Mouse (Mus musculus): ENCODE measurements around the gene Crim1. TPM values are rescaled to one million over a fixed set of nuclear protein-coding genes. Genes with fewer than 3 reads are reported as not detected.

Crim1 gene
- polyA plus RNA-seq, 1 experiment from 2014 or later = 5.8 TPM

DNA sequence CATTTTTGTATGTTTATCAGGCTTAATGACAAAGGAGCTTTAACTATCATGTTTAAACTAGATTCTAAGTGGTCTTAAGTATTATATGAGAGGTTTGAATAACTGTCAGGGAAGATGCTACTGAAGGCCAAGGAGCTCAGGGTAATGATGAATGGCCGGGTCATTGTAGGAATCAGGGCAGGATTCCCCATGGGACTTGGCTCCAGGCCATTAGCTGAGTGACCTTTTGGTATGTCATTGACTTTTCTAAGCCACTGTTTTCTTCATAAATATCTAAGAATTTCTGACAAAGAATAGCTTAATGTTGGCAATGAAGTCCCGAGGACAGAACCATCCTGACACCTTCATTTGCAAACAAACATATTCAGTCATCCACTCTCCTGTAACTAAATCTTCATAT, 66.2 kb downstream of the Crim1 start:
- no peak overlapping the region for H3K4me2 ChIP-seq (replicated peaks; ENCODE audit: low read depth, low read length)
- no peak overlapping the region for H3K27ac ChIP-seq (ENCODE audit: low read depth, low read length)
- H3K9ac ChIP-seq (ENCODE audit: low read depth, low read length) = no peak overlapping the region
- H3K36me3 ChIP-seq (ENCODE audit: control insufficient read depth, insufficient read depth, low read length) = no peaks in the 10 kb centered on the region
- H3K4me3 ChIP-seq (ENCODE audit: low read depth, low read length) = no peak overlapping the region
- no peaks in the 10 kb centered on the region for H3K9me3 ChIP-seq (ENCODE audit: control insufficient read depth, low read length)
- DNase-seq (ENCODE audit: low spot score) (peak; percentile 28), ATAC-seq (ENCODE audit: low FRiP score) (no peak)
- WGBS = 63% methylated on average over 2 of the region's 2 CpGs
- H3K4me1 ChIP-seq (replicated peaks; ENCODE audit: control insufficient read depth, insufficient read depth, low read length) = no peaks in the 10 kb centered on the region
- H3K27me3 ChIP-seq (ENCODE audit: control insufficient read depth, insufficient read depth, low read length) = no peaks in the 10 kb centered on the region

DNA sequence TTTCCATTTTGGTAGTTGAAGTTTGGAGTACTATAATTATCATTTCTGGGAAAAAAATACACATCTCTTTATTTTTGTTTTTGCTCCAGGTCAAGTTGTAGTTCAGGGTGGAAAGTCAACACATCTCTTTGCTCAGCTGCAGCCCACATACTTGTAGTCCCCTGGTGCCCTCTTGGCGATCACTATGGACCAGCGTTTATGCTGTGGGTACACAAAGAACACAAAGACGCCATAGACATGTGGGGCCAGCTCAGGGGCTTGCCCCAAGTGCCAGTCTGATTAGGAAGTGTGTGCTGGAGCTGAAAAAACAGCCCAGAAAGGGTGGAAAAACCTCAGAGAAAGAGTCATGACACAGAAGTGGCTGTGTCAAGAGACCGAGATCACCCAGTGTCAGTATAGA, 68.5 kb downstream of the Crim1 start:
- no peaks in the 10 kb centered on the region for H3K9me3 ChIP-seq (ENCODE audit: control insufficient read depth, low read length)
- H3K36me3 ChIP-seq (ENCODE audit: control insufficient read depth, insufficient read depth, low read length) = no peaks in the 10 kb centered on the region
- no peak overlapping the region for H3K27ac ChIP-seq (ENCODE audit: low read depth, low read length)
- no peak for DNase-seq (ENCODE audit: low spot score)
- H3K27me3 ChIP-seq (ENCODE audit: control insufficient read depth, insufficient read depth, low read length) = no peaks in the 10 kb centered on the region
- 72% methylated on average over 4 of the region's 4 CpGs for WGBS
- no peak overlapping the region for H3K4me3 ChIP-seq (ENCODE audit: low read depth, low read length)
- no peak overlapping the region for H3K9ac ChIP-seq (ENCODE audit: low read depth, low read length)
- H3K4me1 ChIP-seq (replicated peaks; ENCODE audit: control insufficient read depth, insufficient read depth, low read length) = no peaks in the 10 kb centered on the region
- no peak for ATAC-seq (ENCODE audit: low FRiP score)
- H3K4me2 ChIP-seq (replicated peaks; ENCODE audit: low read depth, low read length) = no peak overlapping the region

DNA sequence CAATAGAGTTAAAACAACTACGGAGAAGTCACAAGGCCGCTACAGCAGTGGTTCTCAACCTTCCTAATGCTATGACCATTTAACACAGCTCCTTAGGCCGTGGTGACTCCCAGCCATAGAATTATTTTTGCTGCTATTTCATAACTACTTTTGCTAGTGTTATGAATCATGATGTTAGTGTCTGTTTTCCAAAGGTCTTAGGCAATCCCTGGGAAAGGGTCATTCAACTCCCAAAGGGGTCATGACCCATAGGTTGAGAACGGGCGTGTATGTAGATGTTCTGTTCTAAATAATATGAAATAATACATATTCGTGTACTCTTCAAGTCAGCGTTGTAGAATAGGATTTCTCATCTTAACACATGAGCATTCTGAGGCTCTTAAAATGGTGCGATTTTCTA, 69.3 kb downstream of the Crim1 start:
- Histone ChIP-seq H3K9me3 (ENCODE audit: control insufficient read depth, low read length) (no peaks in the 10 kb centered on the region), H3K4me2 (replicated peaks; ENCODE audit: low read depth, low read length) (no peak overlapping the region), H3K4me1 (replicated peaks; ENCODE audit: control insufficient read depth, insufficient read depth, low read length) (no peaks in the 10 kb centered on the region; the same call in 1 of the 2 replicates), H3K4me3 (ENCODE audit: low read depth, low read length) (no peak overlapping the region), H3K9ac (ENCODE audit: low read depth, low read length) (no peak overlapping the region), H3K36me3 (ENCODE audit: control insufficient read depth, insufficient read depth, low read length) (no peaks in the 10 kb centered on the region), H3K27ac (ENCODE audit: low read depth, low read length) (no peak overlapping the region), H3K27me3 (ENCODE audit: control insufficient read depth, insufficient read depth, low read length) (no peaks in the 10 kb centered on the region)
- ATAC-seq (ENCODE audit: low FRiP score) (no peak), DNase-seq (ENCODE audit: low spot score) (no peak)
- WGBS = 95% methylated on average over 8 of the region's 8 CpGs

DNA sequence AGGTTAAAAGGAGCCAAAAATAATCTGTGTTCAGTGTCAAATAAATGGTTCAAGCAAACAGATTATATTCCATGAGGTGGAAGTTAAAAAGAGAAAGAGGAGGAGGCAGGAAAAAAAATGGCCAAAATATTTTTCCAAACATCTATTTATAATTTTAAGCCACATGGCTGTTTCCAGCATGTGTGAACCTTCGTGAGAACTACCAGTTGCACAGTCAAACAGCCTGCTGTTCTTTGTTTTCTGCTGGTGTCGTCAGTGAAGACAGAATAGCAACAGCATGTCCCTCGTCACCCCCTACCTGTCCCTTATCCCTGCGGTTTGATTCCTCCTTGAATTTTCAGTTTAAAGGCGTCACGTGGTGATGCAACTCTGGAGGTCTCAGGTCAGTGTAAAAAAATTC, 70.0 kb downstream of the Crim1 start:
- 84% methylated on average over 6 of the region's 6 CpGs for WGBS
- Histone ChIP-seq H3K27me3 (ENCODE audit: control insufficient read depth, insufficient read depth, low read length) (no peaks in the 10 kb centered on the region), H3K27ac (ENCODE audit: low read depth, low read length) (no peak overlapping the region), H3K4me2 (replicated peaks; ENCODE audit: low read depth, low read length) (no peak overlapping the region), H3K9me3 (ENCODE audit: control insufficient read depth, low read length) (no peaks in the 10 kb centered on the region), H3K4me1 (replicated peaks; ENCODE audit: control insufficient read depth, insufficient read depth, low read length) (no peaks in the 10 kb centered on the region; the same call in 1 of the 2 replicates), H3K9ac (ENCODE audit: low read depth, low read length) (no peak overlapping the region), H3K4me3 (ENCODE audit: low read depth, low read length) (no peak overlapping the region), H3K36me3 (ENCODE audit: control insufficient read depth, insufficient read depth, low read length) (no peaks in the 10 kb centered on the region)
- DNase-seq (ENCODE audit: low spot score) (no peak), ATAC-seq (ENCODE audit: low FRiP score) (no peak)

DNA sequence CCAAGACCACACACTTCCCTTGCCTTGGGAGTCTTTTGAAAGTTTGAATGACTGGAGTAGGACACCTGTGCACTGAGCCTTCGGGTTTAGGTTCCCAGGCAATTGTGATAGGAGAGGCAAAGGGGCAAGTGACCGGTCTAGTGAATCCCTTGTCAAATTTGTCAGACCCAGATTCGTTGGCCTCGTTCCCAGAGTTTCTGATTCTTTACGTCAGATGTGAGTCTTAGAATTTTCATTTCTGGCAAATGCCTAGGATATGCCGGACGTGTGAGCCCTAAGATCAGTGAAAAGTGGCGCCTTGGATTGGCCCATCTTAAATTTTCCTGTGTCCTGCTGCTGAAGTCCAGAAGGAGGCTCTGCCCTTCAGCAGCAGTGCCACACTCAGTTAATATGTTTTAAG, 71.7 kb downstream of the Crim1 start:
- ATAC-seq (ENCODE audit: low FRiP score) = no peak
- Histone ChIP-seq H3K9ac (ENCODE audit: low read depth, low read length) (no peak overlapping the region), H3K27ac (ENCODE audit: low read depth, low read length) (0 out of 2 replicates have a peak overlapping the region, but pooled peaks have one; percentile 24), H3K4me1 (replicated peaks; ENCODE audit: control insufficient read depth, insufficient read depth, low read length) (no peaks in the 10 kb centered on the region; the same call in 1 of the 2 replicates), H3K27me3 (ENCODE audit: control insufficient read depth, insufficient read depth, low read length) (no peaks in the 10 kb centered on the region), H3K4me2 (replicated peaks; ENCODE audit: low read depth, low read length) (no peak overlapping the region), H3K36me3 (ENCODE audit: control insufficient read depth, insufficient read depth, low read length) (no peaks in the 10 kb centered on the region), H3K9me3 (ENCODE audit: control insufficient read depth, low read length) (no peaks in the 10 kb centered on the region), H3K4me3 (ENCODE audit: low read depth, low read length) (no peak overlapping the region)
- DNase-seq (ENCODE audit: low spot score) = no peak
- WGBS = 83% methylated on average over 8 of the region's 8 CpGs

DNA sequence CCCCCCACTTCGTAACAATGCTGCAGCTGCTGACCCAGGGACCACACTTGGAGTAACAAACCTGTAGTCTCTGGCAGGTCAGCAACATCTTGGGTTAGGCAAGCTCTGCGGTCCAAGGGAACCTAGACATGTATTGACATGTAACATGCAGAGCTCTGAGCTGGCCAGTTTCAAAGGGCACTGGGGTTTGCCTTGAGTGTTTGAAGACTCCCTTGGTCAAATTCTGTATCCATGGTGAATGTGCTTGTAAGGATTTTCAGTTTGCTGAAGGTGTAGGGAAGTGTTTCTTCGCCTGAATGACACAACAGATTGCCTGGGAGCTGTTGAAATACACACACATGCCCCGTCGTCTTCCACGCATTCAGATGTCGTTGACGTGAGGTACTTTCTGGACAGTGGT, 72.1 kb downstream of the Crim1 start:
- H3K36me3 ChIP-seq (ENCODE audit: control insufficient read depth, insufficient read depth, low read length) = no peaks in the 10 kb centered on the region
- ATAC-seq (ENCODE audit: low FRiP score) = no peak
- 0 out of 2 replicates have a peak overlapping the region, but pooled peaks have one; percentile 24 for H3K27ac ChIP-seq (ENCODE audit: low read depth, low read length)
- no peaks in the 10 kb centered on the region for H3K9me3 ChIP-seq (ENCODE audit: control insufficient read depth, low read length)
- no peaks in the 10 kb centered on the region; the same call in 1 of the 2 replicates for H3K4me1 ChIP-seq (replicated peaks; ENCODE audit: control insufficient read depth, insufficient read depth, low read length)
- WGBS = 76% methylated on average over 8 of the region's 8 CpGs
- H3K9ac ChIP-seq (ENCODE audit: low read depth, low read length) = no peak overlapping the region
- DNase-seq (ENCODE audit: low spot score) = no peak
- H3K4me3 ChIP-seq (ENCODE audit: low read depth, low read length) = no peak overlapping the region
- H3K27me3 ChIP-seq (ENCODE audit: control insufficient read depth, insufficient read depth, low read length) = no peaks in the 10 kb centered on the region
- no peak overlapping the region for H3K4me2 ChIP-seq (replicated peaks; ENCODE audit: low read depth, low read length)

DNA sequence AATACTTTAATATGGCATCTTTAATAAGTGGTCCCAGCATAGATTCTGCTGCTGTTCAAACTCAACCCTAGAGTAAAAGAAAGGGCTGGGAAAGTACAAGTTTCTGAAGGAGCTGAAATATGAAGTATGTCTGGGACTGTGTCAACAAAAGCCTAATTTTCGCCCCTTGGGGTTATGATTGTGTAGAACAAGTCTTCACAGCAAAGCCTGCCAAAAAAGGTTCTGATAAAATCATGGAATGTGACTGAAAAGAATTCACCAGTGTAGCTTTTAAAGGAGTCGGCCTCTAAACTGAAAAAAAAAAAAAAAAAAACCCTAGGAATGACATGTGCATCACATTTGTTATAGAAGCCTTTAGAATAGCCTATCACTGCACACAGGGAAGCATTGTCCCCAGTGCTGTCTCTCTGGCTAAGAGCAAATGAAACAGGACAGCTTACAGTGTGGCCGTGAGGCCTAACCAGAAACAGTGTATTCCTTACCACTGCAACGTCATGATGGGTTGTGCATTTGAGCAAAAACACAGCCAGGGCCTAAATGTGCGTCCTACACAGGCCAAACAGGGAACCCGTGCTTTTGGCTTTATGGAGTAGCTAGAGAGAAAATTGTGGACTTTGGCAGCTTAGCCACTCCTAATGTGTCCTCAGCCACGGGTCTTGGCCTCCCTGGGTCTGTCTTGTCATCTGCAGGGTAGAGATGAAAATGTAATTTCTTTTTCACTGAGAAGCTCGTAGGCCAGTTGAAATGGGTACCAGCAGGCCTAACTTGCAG, 72.8 kb downstream of the Crim1 start:
- 68% methylated on average over 8 of the region's 8 CpGs for WGBS
- Histone ChIP-seq H3K4me1 (replicated peaks; ENCODE audit: control insufficient read depth, insufficient read depth, low read length) (no peaks in the 10 kb centered on the region; the same call in 1 of the 2 replicates), H3K4me2 (replicated peaks; ENCODE audit: low read depth, low read length) (no peak overlapping the region), H3K27ac (ENCODE audit: low read depth, low read length) (no peak overlapping the region), H3K27me3 (ENCODE audit: control insufficient read depth, insufficient read depth, low read length) (no peaks in the 10 kb centered on the region), H3K9ac (ENCODE audit: low read depth, low read length) (no peak overlapping the region), H3K36me3 (ENCODE audit: control insufficient read depth, insufficient read depth, low read length) (no peaks in the 10 kb centered on the region), H3K9me3 (ENCODE audit: control insufficient read depth, low read length) (no peaks in the 10 kb centered on the region), H3K4me3 (ENCODE audit: low read depth, low read length) (no peak overlapping the region)
- DNase-seq (ENCODE audit: low spot score) = no peak
- ATAC-seq (ENCODE audit: low FRiP score) = no peak

DNA sequence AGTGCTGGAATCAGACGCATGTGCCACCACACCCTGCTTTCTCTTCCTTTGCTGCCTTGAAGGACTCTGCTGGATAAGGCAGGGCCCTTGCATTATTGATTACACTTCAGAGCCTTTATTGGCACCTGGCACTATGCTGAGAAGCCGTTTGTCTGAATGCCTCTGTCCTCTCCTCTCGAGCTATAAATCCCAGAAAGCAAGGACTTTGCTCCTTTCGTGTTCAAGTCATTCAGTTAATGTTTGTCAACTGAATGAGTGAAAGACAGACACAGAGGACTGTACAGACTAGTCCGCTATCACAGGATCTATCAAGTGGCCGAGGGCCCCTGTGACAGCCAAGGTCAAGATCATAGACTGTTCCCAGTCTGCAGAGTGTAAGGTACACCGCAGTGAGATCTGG, 73.8 kb downstream of the Crim1 start:
- no peaks in the 10 kb centered on the region for H3K27me3 ChIP-seq (ENCODE audit: control insufficient read depth, insufficient read depth, low read length)
- DNase-seq (ENCODE audit: low spot score) (no peak), ATAC-seq (ENCODE audit: low FRiP score) (no peak)
- WGBS = 87% methylated on average over 7 of the region's 7 CpGs
- H3K4me1 ChIP-seq (replicated peaks; ENCODE audit: control insufficient read depth, insufficient read depth, low read length) = no peaks in the 10 kb centered on the region; the same call in 1 of the 2 replicates
- H3K4me2 ChIP-seq (replicated peaks; ENCODE audit: low read depth, low read length) = no peak overlapping the region
- no peaks in the 10 kb centered on the region for H3K9me3 ChIP-seq (ENCODE audit: control insufficient read depth, low read length)
- H3K4me3 ChIP-seq (ENCODE audit: low read depth, low read length) = no peak overlapping the region
- H3K27ac ChIP-seq (ENCODE audit: low read depth, low read length) = no peak overlapping the region
- no peaks in the 10 kb centered on the region for H3K36me3 ChIP-seq (ENCODE audit: control insufficient read depth, insufficient read depth, low read length)
- no peak overlapping the region for H3K9ac ChIP-seq (ENCODE audit: low read depth, low read length)
